Mouse (Mus musculus) limb, embryonic 13.5 days (tissue): Measurements from ENCODE around the gene Prrc2b. TPM values are rescaled to one million over a fixed set of nuclear protein-coding genes. Genes with fewer than 3 reads are reported as not detected.

Experiments used
- ATAC-seq: fragments of 200-750 bp; cut with Nextera tagmentation; 2 replicates; pipeline ENCODE4 v1.8.0; 2017; ENCODE audit warnings: low read depth, moderate number of reproducible peaks, moderate TSS enrichment; ENCODE audit not compliant: low FRiP score
- H3K27ac ChIP-seq: fragments of 300-500 bp; sonication (generic); 2 replicates; pipeline ENCODE4 v1.5.1; 2015; ENCODE audit warnings: inconsistent platforms, mild to moderate bottlenecking, moderate library complexity
- H3K27me3 ChIP-seq: fragments of 300-500 bp; sonication (generic); 2 replicates; pipeline ENCODE4 v1.6.1; 2015; ENCODE audit warnings: mild to moderate bottlenecking, inconsistent platforms
- H3K36me3 ChIP-seq: fragments of 300-500 bp; sonication (generic); 2 replicates; pipeline ENCODE4 v1.6.1; 2015; ENCODE audit warnings: inconsistent platforms, mild to moderate bottlenecking, moderate library complexity
- H3K4me1 ChIP-seq: fragments of 300-500 bp; sonication (generic); 2 replicates; pipeline ENCODE4 v1.6.1; 2015; ENCODE audit warnings: inconsistent platforms
- H3K4me2 ChIP-seq: fragments of 300-500 bp; sonication (generic); replicated peaks from 2 replicates; pipeline ENCODE4 v1.6.1; 2015; ENCODE audit warnings: inconsistent platforms, mild to moderate bottlenecking, moderate library complexity
- H3K4me3 ChIP-seq: fragments of 300-500 bp; sonication (generic); 2 replicates; pipeline ENCODE4 v1.5.1; 2015; ENCODE audit warnings: moderate library complexity, mild to moderate bottlenecking, inconsistent platforms
- H3K9ac ChIP-seq: fragments of 300-500 bp; sonication (generic); 2 replicates; pipeline ENCODE4 v1.6.1; 2015; ENCODE audit warnings: mild to moderate bottlenecking, inconsistent platforms
- H3K9me3 ChIP-seq: fragments of 300-500 bp; sonication (generic); 2 replicates; pipeline ENCODE4 v1.6.1; 2016; ENCODE audit warnings: inconsistent platforms
- WGBS: fragments of 180-500 bp; shearing (Covaris S2); methylation state at CpG from one replicate; pipeline ENCODE4 v1.1.7; 2015; 5-methylcytosine and 5-hydroxymethylcytosine counted together
- polyA plus RNA-seq: library from polyadenylated mRNA; unstranded; fragments of >200 nt; fragmentation: Nextera tagmentation; extraction: Ambion mirVana; gene quantifications from 2 replicates; pipeline ENCODE4 v1.2.1, GENCODE M21; 2015

Gene Prrc2b
- polyA plus RNA-seq, 1 experiment from 2014 or later = 52.7 TPM

DNA sequence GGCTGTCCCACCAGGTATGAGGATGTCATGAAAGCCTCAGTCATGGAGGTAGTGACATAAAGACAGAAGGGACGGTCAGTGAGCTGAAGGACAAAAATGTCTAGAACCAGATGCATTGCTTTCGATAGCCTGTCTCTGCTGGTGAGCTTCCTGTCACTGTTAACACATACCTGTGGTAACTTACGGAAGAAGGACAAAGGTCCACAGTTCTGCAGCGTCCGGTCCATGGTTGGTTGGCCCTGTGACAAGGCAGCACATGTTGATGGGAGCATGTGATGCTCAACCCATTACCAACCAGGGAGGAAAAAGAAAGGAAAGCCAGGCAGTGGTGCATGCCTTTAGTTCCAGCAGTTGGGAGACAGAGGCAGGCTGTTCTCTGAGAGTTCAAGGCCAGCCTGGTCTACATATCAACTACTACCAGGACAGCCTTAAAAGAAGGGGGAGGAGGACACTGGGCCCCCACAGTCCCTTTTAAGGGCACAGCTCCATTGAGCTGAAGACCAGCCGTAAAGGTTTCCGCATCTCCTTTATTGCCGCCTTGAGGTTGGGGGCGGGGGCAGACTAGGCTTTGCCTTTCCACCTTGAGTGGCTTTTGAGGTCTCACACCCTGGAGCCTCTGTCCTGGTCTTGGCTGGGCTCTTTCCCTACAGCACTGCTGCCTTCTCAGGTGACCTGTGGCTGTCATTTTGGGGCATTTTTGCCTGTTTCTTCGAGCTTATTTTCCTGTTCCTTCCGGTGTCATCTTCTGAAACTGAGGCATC, 14.3 kb downstream of the Prrc2b start:
- H3K27me3 ChIP-seq = no peaks in the 10 kb centered on the region
- WGBS = 73% methylated on average over 11 of the region's 11 CpGs
- H3K27ac ChIP-seq = no peak overlapping the region
- no peaks in the 10 kb centered on the region for H3K9me3 ChIP-seq
- H3K4me3 ChIP-seq = no peak overlapping the region
- no peak overlapping the region for H3K4me2 ChIP-seq
- peaks cover 16% of the 10 kb centered on the region for H3K36me3 ChIP-seq
- no peak for ATAC-seq
- H3K9ac ChIP-seq = no peak overlapping the region
- peaks cover 72% of the 10 kb centered on the region for H3K4me1 ChIP-seq

DNA sequence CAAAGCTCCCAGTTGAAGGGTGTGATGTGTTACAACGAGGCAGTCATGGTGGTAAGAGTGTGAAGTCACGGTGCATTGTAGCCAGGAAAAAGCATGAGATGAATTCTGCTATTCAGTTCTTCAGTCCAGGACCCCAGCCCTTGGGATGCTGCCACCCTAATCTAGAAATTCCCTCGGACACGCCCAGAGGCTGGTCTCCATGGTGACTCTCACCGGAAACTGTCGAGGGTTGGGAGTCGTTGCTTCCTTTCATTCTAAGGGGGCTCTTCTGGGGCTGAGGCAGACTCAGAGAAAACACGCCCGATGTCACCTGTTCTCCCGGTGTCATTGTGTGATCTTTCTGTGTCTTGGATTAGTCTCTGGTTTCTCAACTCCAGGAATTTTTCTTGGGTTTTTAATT, 15.7 kb downstream of the Prrc2b start:
- Histone ChIP-seq H3K9me3 (no peaks in the 10 kb centered on the region), H3K36me3 (peaks cover 12% of the 10 kb centered on the region), H3K9ac (no peak overlapping the region), H3K4me2 (peak overlapping the region; percentile 58), H3K27me3 (no peaks in the 10 kb centered on the region), H3K4me3 (no peak overlapping the region), H3K27ac (peak overlapping the region; percentile 87; the same call in 1 of the 2 replicates), H3K4me1 (peaks cover 73% of the 10 kb centered on the region)
- no peak for ATAC-seq
- WGBS = 12% methylated on average over 10 of the region's 10 CpGs

- Histone ChIP-seq H3K36me3 (peaks cover 8% of the 10 kb centered on the region), H3K4me3 (peak overlapping the region; percentile 25), H3K9ac (peak overlapping the region; percentile 59), H3K4me1 (peaks cover 80% of the 10 kb centered on the region), H3K27ac (peak overlapping the region; percentile 87), H3K4me2 (peak overlapping the region; percentile 58), H3K9me3 (no peaks in the 10 kb centered on the region), H3K27me3 (no peaks in the 10 kb centered on the region)
- peak; percentile 33; the same call in 1 of the 2 replicates for ATAC-seq
- 14% methylated on average over 16 of the region's 16 CpGs for WGBS
Measured at GRCm38 (mm10) chr2:32167034-32167770, 16.3 kb downstream of the Prrc2b start.

GRCm38 (mm10) chr2:32167819-32168218, 16.9 kb downstream of the Prrc2b start:
- H3K4me3 ChIP-seq = peak overlapping the region; percentile 25

DNA sequence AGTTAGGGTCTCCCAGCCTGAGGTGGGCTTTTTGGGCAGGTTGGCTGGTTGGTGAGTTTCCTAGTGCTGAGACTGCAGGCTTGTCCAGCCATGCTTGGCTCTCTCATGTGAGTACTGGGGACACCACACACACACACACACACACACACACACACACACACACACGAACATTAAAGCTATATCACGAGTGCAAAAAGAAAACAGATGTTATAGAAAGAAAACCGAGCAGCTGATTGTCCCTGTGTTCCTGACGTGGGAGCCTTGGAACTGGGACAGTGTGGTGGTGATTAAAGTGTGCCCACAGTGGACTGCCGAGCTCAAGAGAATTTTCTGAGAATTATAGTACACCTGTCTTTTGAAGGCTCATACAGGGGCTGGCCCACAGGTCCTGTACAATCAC, 18.4 kb downstream of the Prrc2b start:
- peak overlapping the region; percentile 39; the same call in 1 of the 2 replicates for H3K27ac ChIP-seq
- 14% methylated on average over 5 of the region's 5 CpGs for WGBS
- H3K27me3 ChIP-seq = no peaks in the 10 kb centered on the region

More at GRCm38 (mm10) chr2:32167819-32168218, 16.9 kb downstream of the Prrc2b start:
- Histone ChIP-seq H3K36me3 (peaks cover 3% of the 10 kb centered on the region), H3K27me3 (no peaks in the 10 kb centered on the region), H3K9ac (peak overlapping the region; percentile 59), H3K27ac (peak overlapping the region; percentile 87), H3K9me3 (no peaks in the 10 kb centered on the region), H3K4me1 (peaks cover 79% of the 10 kb centered on the region), H3K4me2 (peak overlapping the region; percentile 58)
- ATAC-seq = peak; percentile 74
- WGBS = 5% methylated on average over 7 of the region's 7 CpGs

DNA sequence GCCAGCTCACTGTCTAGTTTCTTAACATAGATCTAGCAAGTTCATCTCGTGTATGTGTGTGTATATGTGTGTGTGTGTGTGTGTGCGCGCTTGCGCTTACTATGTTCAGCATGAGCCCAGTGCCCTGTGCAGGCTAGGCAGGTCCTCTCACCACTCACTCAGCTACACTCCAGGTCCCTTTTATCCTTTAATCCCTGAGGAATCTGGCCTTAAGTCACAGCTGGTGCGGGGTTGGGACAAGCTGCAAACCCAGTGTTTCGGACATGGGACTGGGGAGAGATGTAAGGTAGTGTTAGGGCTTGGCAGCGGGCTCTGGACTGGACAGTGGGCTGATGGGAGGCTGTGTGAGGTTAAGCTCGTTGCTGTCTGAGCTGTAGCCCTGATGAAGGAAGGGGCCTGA, 19.1 kb downstream of the Prrc2b start:
- Histone ChIP-seq H3K9me3 (no peaks in the 10 kb centered on the region), H3K36me3 (no peaks in the 10 kb centered on the region), H3K4me3 (no peak overlapping the region), H3K27me3 (no peaks in the 10 kb centered on the region), H3K27ac (peak overlapping the region; percentile 22; the same call in 1 of the 2 replicates), H3K9ac (peak overlapping the region; percentile 8; the same call in 1 of the 2 replicates), H3K4me1 (peaks cover 82% of the 10 kb centered on the region), H3K4me2 (no peak overlapping the region)
- ATAC-seq = no peak
- 63% methylated on average over 8 of the region's 8 CpGs for WGBS

More for the DNA sequence above, 18.4 kb downstream of the Prrc2b start:
- Histone ChIP-seq H3K4me2 (no peak overlapping the region), H3K4me1 (peaks cover 81% of the 10 kb centered on the region), H3K9ac (0 out of 2 replicates have a peak overlapping the region, but pooled peaks have one; percentile 8), H3K9me3 (no peaks in the 10 kb centered on the region), H3K36me3 (no peaks in the 10 kb centered on the region), H3K4me3 (no peak overlapping the region)
- no peak for ATAC-seq

DNA sequence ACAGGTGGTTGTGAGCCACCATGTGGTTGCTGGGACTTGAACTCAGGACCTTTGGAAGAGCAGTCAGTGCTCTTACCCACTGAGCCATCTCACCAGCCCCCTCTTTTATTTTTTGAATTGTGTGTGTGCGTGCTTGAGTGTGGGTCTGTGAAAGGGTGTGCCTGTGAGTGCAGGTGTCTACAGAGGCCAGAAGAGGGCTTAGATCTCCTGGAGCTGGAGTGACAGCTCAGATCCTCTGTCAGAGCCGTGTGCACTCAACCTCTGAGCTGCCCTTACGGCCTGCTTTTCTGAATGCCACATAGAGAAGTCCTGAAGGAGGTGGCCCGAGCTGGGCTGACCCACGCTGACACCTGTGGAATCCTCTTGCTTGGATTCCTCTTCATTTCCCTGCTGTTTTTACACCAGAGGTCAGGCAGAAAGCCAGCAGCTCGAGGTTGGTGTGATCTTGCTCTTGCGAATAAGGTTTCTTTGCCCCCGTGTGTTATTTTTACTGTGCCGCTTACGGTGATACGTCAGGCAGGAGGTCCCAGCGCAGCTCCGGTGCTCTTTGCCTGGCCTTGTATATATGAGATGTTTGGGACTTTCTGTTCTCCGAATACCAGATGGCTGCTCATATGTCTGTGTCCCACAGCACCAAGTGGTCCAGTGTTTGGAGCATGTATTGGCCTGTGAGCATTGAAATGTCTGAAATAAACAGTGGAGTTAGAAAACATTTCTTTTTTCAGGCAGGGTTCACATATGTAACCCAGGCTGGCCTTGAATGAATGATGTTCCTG, 21.0 kb downstream of the Prrc2b start:
- Histone ChIP-seq H3K9me3 (no peaks in the 10 kb centered on the region), H3K36me3 (no peaks in the 10 kb centered on the region), H3K4me2 (no peak overlapping the region), H3K9ac (no peak overlapping the region), H3K4me3 (no peak overlapping the region), H3K27ac (peak overlapping the region; percentile 22; the same call in 1 of the 2 replicates), H3K4me1 (peaks cover 80% of the 10 kb centered on the region), H3K27me3 (no peaks in the 10 kb centered on the region)
- ATAC-seq = no peak
- 77% methylated on average over 14 of the region's 14 CpGs for WGBS

GRCm38 (mm10) chr2:32174170-32174741, 23.4 kb downstream of the Prrc2b start:
- Histone ChIP-seq H3K4me2 (peak overlapping the region; percentile 38), H3K9ac (0 out of 2 replicates have a peak overlapping the region, but pooled peaks have one; percentile 39), H3K4me1 (peaks cover 75% of the 10 kb centered on the region), H3K27ac (peak overlapping the region; percentile 70), H3K36me3 (peaks cover 6% of the 10 kb centered on the region; the same call in 1 of the 2 replicates), H3K27me3 (no peaks in the 10 kb centered on the region), H3K9me3 (no peaks in the 10 kb centered on the region), H3K4me3 (no peak overlapping the region)
- 21% methylated on average over 13 of the region's 13 CpGs for WGBS
- ATAC-seq = peak; percentile 78

DNA sequence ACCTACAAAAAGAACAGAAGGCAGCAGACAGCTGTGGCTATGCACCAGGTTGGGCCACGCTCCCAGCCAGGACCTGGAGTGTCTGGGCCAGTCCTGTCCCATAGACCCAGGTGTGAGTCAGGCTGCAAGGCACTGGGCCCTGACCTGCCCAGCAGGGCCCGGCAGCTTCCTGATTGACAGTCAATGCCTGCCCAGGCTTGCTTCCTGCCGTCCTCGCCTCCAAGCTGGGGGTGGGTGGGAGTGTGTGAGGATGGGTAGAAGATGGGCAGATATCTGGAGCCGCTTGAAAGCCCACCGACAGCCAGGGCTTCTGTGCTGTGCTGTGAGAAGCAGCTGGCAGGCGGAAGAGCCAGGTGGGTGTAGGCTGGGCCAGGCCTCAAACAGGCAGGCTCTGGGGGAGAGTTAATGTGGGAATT, 24.2 kb downstream of the Prrc2b start:
- peaks cover 6% of the 10 kb centered on the region; the same call in 1 of the 2 replicates for H3K36me3 ChIP-seq
- H3K9ac ChIP-seq = peak overlapping the region; percentile 55
- H3K4me3 ChIP-seq = no peak overlapping the region; the same call in 1 of the 2 replicates
- 36% methylated on average over 7 of the region's 7 CpGs for WGBS
- no peaks in the 10 kb centered on the region for H3K9me3 ChIP-seq
- ATAC-seq = peak; percentile 38; the same call in 1 of the 2 replicates
- H3K27me3 ChIP-seq = no peaks in the 10 kb centered on the region
- peaks cover 73% of the 10 kb centered on the region for H3K4me1 ChIP-seq
- H3K27ac ChIP-seq = peak overlapping the region; percentile 70; the same call in 1 of the 2 replicates
- H3K4me2 ChIP-seq = peak overlapping the region; percentile 38

GRCm38 (mm10) chr2:32175508-32175907, 24.6 kb downstream of the Prrc2b start:
- Histone ChIP-seq H3K9me3 (no peaks in the 10 kb centered on the region), H3K9ac (peak overlapping the region; percentile 55), H3K4me2 (0 out of 2 replicates have a peak overlapping the region, but pooled peaks have one; percentile 38), H3K27ac (peak overlapping the region; percentile 70; the same call in 1 of the 2 replicates), H3K36me3 (peaks cover 6% of the 10 kb centered on the region; the same call in 1 of the 2 replicates), H3K27me3 (no peaks in the 10 kb centered on the region), H3K4me3 (no peak overlapping the region), H3K4me1 (peaks cover 68% of the 10 kb centered on the region)
- WGBS = 84% methylated on average over 6 of the region's 6 CpGs
- no peak for ATAC-seq

DNA sequence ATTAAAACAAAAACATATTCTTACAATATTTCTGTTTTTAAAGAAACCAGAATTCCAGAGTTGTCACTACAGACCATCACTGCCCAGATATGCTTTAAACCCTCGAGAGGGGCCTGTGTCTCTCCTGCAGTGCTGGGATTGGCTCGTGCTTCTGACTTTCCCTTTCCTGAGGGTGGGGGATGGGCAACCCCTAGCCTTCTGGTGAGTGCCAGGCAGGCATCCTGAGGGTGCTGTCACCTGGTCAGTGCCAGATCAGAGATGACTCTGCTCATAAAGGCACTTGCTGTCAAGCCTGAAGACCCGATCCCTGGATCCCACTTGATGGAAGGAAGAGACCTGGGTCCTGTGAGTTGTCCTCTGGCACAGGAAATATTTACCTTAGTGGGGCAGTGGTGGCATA, 26.0 kb downstream of the Prrc2b start:
- Histone ChIP-seq H3K4me2 (no peak overlapping the region), H3K9ac (peak overlapping the region; percentile 14; the same call in 1 of the 2 replicates), H3K4me3 (no peak overlapping the region), H3K27ac (no peak overlapping the region), H3K9me3 (no peaks in the 10 kb centered on the region), H3K36me3 (peaks cover 6% of the 10 kb centered on the region; the same call in 1 of the 2 replicates), H3K4me1 (peaks cover 63% of the 10 kb centered on the region), H3K27me3 (no peaks in the 10 kb centered on the region)
- WGBS = 39% methylated on average over 3 of the region's 3 CpGs
- ATAC-seq = no peak
